Mouse (Mus musculus): ENCODE measurements at regions not wholly inside any gene's neighbourhood (a gene's known extent, or its start where the extent isn't known, plus 50 kb on each side); places are given as distances from the start of the nearest gene placed in this dataset.
A peak's percentile ranks its signal among the peaks of the same experiment; 100 is the strongest.

DNA sequence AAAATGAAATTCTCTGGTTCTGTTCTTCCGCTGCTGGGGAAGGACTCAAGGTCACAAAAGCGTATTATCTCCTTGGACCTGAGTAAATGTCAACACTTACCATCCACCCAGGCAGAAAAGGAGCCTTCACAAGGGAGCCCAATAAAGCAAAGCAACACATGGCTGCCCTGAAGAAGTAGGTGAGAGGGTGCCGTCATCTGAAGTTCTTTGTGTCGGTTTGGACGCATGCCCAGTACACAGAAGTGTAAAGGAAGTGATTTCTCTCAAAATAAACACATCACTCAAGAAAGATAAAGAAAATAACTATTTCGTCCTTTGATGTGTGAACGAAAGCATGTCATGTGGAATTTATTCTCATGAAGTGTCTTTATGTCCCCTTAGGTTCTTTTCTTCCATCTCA, 559.0 kb upstream of the A1bg start:
- no peak for DNase-seq

DNA sequence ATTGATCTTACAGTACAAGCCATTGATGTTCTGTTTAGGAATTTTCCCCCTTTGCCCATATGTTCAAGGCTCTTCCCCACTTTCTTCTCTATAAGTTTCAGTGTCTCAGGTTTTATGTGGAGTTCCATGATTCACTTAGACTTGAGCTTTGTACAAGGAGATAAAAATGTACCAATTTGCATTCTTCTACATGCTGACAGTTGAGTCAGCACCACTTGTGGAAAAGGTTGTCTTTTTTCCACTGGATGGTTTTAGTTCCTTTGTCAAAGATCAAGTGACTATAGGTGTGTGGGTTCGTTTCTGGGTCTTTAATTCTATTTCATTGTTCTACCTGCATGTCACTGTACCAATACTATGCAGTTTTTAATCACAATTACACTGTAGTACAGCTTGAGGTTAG, 551.1 kb upstream of the A1bg start:
- no peak for DNase-seq

DNA sequence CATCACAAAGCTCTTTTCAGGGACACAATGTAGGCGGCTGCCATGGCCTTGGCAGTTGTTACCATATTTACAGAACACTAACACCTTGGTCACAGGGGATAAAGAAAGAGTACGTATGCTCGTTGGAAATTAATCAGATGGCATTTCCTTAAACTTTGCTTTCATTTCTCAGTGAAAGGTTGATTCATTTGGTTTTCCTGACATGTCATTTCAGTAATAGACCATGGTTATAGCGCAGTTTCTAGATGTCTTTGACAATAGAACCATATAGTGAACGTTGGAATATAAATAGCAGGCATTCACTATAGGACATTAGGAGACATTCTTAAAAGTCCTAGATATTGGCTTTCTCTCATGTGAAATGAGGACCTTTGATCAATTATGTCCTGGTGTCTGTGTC, 532.2 kb upstream of the A1bg start:
- no peak for DNase-seq

DNA sequence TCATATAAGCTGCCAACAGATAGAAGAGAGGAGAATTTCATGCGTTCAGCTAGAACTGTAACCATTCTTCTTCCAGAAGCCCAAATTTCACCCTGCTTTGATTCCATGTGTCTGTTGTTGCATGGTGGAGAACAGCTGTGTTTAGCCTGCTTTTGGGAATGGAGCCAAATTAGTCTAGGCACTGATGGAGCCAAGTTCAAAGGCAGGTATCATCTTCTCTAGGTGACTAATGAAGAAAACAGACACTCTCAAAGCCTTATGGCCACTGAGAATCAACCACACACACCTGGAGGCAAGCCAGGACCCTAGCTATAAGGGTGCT, 531.5 kb upstream of the A1bg start:
- DNase-seq, result no peak

DNA sequence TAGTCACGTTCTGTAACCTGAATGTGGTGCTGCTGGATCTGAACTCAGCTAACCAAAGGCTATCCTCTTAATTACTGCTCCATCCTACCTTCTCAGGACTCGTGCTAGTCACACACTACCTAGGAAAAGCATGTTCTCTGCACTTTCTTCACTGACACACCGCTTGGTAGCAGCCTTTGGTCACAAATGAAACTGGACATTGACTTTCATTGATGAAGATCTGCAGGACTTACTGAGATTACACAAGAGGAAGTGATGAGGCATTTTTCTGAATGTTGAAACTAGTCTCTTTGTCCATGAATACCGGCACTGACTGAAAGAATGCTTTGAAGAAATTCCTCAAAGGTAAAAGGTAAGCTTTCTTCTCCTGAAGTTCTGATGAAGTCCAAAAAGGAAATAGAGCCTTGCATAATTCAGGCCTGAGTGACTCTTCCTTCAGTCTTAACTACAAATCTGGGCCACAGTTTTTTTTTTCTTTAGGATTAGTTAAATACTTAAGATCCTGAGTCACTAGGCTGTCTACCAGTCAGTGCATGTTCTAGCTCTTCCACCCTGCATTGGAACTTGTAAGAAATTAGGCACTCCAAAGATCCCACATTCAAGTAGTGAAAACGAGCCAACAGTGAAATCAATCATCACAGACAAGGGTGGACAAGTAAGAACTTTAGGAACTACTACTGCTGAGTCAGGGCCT, 531.0 kb upstream of the A1bg start:
- no peak for DNase-seq

DNA sequence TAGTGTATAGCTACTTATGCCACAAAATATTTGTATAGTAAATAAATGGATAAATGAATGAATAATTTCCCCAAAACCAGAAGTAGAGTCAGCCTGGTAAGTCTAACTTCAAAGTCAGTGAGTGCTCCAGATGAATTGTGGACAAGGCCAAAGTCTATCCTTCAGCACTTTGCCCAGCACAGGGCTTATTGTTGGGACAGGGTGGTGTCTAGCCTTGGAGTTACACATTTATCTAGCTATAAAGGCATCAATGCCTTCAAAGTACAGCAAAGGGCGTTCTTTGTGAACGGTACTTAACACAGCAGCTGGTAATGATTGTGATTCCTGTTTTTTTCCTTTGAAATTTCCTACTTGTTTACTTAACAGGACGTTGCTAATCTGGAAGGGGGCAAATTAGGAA, 527.4 kb upstream of the A1bg start:
- DNase-seq, result peak; percentile 6

DNA sequence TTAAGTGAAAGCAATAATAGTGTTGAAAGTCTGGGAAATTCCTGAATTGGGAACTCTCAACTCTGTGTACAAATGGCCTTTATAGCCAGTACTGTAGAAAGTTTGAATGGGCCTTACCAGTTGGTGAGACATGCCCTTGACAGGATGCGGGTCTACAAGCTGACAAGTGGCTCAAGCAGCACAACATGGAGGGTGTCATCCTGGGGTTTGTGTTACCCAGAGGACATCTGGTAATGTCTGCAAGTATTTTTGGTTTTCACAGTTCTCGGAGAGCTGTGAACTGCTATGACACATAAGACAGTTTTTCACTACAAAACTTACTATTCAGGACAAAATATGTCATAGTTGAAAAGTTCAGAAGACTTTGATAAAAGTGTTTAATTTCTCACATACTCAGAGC, 525.7 kb upstream of the A1bg start:
- DNase-seq, result no peak

DNA sequence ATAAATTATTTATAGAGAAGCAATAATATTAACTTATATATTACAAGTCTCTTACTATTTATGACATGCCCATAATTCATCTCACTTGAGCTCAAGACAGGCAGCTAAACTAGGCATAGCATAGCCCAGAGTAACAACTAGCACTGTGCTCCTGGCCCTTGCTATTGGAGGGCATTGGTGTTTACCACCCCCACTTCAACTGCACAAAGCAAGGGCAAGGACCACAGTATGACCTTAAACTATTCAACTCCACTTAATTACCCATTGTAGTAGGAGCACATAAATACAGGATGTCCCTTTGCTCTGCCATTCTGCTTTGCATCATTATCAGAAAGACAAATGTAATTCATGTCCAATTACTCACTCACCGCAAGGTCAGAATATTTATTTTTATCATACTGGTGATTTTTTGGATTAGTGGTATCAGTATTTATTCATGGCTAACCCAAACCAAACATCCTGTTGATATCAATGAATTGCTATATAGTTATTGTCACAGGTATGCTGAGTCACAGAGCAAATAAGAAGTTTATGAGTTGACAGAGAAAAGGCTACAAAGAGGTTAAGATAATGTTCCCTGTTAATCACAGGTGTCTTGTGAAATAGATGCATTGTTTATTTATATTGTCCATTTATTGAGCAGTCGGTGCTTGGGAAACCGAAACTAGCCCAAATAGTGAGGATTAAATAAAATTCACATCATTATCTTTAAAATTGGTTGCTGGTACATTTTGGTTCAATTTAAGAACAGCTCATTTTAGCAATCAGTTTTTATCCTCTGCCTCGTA, 523.4 kb upstream of the A1bg start:
- DNase-seq, result no peak

DNA sequence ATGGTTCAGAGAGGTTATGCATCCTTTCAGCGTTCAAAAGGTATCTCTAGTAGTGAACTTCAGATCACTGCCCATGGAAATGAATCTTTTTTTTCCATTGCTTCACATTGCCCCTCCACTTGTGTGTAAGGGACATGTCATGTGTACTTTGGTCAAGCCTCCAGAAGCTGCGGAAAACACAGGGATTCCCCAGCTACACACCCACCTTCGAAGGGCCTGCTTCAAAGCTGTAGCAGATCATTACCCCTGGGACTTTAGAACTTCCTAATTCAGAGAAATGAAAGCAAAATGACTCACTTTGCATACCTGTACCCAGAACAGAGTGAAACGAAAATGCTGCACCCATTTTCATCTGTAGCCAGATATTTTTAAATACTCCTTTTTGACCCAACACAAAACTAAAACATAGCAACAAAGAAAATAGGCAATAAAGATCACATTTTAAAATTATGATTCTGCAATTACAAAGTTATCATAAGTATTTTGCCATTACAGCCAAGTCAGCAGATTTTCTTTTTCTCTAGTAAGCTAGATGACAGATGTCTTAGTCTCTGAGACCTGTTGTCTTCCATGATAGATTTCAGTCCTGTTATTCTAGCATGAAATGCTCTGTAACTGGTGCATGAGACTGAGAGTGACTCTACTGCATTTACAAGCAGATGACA, 519.1 kb upstream of the A1bg start:
- no peak for DNase-seq

DNA sequence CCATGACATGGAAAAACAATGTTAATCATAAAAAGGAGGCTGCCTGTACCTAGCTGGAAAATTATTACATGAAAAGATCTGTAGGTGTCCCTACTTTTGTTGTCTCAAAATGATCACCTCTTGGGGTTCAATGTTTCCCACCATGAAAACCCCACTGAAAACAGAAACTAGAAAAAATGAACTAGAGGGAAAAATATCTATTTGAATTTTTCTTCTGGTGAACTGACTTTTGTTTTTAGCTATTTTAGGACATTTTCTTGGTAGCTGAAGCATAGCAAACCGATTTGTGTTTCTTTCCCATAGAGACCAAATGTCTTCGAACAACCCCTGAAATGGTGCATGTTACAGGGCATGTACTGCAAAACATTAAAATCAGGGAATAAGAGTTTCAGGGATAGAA, 518.2 kb upstream of the A1bg start:
- no peak for DNase-seq

DNA sequence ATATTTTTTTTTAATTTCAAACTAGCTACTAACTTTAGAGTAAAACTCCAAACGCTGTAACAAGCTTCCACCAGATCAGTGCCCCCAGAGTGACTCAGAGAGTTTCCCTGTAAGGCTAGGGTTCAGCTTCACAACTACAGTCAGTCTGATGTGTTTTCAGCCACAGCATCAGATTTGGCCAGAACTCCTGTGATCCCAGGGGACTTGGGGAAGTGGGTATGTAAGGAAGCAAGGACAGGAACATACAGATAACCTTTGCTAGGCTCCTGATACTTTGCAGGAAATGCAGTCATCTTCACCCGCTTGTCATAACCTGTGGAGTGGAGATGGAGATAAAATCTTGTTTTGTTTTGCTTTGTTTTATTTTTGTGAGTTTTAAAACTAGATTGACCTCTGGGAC, 517.5 kb upstream of the A1bg start:
- no peak for DNase-seq

DNA sequence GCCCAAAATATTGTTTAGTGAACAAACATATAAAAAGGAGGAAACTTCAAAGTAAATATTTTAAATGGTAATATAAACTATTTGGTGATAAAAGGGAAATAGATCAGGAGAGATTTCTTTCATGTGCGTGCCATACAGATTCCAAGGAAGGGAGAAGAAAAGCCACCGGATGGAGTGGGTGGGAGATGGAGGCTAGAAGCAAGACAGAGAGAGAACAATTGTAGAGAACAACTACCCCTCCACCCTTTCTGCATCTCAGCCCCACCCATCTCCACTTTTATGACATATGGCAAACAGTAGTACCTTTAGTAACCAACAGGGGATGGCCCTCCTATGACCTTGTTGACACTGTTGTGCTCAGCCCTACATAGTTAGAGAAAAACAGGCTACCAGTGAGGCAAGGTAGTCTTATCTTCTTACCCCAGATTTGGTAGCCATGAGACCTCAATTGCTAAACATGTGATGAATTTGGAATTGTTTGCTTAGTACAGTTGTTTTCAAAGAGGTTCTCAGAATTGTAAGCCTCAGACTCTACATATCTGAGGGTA, 516.9 kb upstream of the A1bg start:
- DNase-seq, result no peak

DNA sequence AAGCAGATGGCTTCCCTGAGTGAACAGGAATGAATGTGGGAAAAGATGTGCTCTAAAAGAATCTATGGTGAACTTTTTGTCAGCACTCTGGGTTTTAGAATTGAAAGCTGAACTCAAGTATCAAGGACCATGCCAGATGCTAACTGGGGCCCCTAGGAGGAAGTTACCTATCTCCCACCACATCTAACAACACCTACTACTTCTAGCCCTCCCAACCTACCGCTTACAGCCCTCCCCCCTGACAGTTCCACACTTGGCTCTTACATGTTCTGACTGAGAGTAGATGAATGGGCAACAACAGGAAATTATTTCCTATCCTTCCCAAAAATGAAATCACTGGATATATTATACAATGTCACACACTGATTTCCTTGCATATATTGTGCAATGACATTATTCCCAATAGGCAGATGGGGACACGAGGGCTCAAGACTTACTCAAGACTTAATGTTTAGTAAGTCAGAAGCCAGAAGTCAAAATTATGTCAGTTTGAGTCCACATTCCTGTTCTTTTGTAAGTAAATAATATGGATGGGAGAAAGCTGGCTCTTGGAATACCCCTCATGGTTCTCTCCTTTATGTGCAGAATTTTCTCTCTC, 506.1 kb upstream of the A1bg start:
- no peak for DNase-seq

DNA sequence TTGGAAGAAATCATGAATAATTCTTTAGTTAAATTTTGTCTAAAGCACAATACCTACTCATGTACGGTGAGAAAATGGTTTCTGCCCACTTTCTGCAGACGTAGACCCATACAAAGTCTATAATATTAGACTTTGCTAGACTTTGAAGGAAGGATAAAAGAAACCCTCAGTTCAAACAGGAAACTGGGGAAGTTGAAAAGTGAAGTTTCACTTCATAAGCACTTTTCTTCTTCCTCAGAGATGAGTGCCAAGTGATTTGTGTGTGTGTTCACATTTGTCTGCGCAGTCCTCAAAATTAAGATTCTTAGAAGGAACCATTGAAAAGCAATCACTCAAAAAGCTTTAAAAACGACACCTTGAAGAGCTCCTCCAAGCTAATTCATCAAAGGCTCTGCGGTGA, 500.2 kb upstream of the A1bg start:
- no peak for DNase-seq

DNA sequence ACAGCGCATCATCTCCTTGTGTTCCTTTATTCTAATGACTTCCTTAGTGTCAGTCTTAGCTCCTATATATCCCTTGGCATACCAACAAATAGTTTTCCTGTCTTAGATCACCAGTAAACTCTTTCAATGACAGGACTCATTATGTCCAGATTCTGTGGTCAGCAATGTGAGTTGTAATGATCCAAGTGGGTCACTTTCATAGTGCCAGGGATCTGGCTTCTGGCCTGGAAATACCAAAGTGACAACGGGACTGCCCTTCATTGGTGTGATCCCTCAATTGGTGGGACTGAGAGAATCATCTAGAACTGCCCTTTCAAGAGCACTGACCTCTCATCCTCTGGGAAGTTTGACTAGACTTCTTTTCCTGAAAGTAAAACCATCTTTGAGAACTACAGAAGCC, 494.7 kb upstream of the A1bg start:
- no peak for DNase-seq

DNA sequence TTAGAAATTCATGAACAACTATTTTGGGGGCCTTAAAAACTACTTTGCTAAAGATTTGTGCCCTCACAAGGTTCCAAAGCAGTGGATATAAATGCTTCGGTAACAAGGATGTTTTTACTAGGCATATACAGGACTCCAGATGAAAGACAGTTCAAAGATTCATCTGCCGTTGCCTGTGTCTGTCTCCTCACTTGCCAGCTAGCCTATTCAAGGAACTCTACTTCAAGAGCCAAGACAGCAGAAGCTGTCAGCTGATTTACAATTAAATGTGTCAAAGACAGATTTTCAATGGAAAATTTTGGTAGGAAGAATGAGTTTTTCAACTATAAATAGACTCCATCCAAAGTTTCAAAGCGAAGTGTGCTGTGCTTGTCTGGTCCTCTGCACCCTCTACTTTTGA, 494.0 kb upstream of the A1bg start:
- DNase-seq, result no peak

DNA sequence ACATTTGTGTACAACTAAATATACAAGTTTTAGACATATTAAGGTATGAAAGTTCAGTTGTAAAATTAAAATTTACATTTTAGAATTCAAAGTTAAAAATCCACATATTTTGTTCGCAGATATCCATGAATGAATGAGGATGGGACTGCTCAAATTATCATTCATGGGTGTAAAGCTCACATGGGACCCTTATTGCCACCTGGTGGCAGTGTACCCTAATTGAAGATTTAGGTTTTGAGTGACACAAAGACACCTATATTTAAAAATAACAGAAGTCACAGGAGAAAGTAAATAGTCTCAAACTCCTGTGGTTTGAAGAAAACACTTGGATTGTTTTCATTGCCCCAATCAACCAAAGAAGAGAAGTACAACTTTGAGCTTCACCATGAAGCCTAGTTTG, 492.8 kb upstream of the A1bg start:
- no peak for DNase-seq

DNA sequence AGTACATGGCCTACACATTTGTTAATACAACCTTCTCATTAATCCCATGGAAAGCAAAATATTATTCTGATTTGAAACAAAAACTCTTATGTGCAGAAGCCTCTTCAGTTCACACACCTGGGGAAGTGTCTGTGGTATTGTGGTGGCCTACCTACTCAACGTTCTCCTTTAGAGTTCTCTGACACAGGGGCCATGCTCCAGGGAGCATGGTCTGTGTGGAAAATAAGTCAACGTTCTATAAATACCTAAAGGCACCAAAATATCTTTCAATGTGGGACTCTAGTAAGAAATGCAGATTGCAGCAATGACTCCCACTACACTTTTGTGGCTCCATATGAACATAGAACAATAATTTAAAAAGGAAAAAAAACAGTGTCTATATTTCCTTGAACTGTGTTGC, 489.0 kb upstream of the A1bg start:
- no peak for DNase-seq

DNA sequence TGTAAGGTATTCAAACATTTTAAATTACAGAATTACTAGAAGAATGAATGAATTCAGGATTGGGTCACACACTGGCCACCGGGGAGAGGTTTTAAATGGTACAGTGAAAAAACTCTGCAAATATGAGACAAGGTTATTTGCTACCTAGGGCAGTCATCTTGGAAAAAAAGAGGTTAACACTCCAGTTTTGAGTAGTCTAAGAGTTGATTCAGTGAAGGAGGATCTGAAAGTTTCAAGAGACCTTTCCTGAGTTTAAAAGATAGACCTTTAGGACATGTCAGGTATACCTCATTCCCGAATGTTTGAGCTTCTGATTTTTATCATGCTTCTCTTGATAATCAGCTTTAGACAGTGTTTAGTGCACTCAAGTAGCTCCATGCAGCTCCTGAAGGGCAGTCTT, 488.0 kb upstream of the A1bg start:
- no peak for DNase-seq

DNA sequence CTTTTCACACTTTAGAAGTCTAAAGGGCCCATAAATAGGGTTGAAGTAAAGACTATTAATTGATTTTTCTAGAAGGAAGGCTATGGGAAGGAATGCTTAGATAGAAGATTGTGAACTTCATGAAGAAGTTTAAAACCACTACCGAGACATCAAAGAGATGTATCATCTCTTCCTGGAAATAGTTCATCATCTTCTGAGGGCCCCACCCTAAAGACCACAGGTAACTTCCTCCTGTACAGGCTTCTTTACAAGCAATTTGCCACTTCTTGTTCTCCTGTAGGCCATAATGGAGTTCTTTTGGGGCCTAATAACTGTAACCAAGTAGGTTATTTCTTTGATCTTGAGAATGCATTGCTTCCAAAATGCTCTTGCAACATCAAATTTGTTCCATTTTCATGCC, 485.8 kb upstream of the A1bg start:
- DNase-seq, result no peak

DNA sequence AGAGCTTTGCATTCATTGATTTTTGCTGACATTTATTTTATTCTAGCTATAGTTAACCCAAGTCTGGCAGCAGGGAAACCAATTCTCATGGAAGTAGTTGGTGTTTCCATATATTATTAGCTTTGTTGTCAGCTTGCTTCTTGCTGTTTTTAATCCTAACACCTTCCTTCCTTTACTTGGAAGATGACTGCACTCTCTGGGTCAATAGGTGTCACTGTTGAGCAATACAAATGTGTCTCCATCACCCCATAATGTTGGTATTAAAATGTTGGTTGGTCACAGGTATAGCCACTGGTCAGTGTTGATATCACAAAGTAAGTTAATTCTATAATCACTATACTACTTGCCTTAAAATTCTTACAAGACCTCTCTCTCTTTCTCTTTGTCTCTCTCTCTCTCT, 477.9 kb upstream of the A1bg start:
- no peak for DNase-seq

DNA sequence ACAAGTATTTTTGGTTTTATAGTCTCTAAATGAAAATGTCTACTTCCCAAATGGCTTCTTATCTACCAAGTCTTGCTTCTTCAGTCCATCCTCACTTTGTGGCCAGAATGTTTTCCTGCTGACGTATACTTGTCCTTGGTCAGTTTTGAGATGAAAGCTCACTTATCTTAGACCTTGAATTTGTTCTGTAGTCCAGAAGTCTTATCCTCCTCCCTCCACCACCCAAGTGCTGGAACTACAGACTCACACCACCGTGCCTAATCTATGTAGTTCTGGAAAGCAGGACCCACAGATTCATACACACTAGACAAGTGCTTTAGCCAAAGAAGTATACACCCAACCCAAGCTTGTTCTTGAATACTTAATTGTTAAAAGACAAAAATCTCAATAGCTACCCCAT, 477.2 kb upstream of the A1bg start:
- DNase-seq, result no peak

DNA sequence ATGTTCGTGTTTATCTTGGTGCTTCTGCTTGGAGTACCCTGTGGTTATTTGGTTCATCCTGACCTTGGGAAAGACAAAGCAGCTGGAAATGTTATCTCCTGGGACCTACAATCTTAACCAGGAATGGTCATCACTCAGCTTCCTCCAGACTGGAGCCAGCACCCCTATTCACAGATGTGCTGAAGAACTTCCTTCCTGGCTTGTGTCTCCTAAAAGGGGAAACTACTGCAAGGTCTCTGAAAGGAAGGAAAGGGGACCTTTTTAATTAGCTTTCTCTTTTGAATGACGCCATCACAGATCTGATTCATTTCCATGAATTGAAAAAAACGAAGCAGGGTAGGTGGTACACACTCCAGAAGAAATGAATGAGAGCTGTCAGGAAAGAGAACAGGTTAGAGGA, 476.0 kb upstream of the A1bg start:
- DNase-seq, result no peak

DNA sequence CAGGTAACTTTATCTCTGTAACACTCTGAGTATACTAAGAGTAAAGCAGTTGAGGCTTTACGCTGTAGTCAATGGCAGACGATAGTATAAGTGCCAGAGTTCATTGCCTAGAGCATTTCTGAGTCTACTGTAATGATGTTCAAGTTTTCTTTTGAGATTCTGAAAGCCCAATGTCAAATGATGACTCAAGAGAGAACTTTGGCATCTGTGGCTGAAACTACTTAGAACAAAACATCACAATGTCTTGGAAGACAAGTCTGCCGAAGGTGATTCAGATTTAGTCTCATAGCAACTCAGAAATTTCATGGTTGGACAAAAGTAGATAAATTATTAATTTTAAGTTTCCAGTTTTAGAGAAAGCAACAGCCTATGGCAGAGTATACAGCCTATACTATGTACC, 474.2 kb upstream of the A1bg start:
- DNase-seq, result no peak
